Mouse (Mus musculus): ENCODE data around the gene Kif22. TPM values are rescaled to one million over a fixed set of nuclear protein-coding genes. Genes with fewer than 3 reads are reported as not detected.

Gene Kif22
- polyA plus RNA-seq, 1 experiment from 2014 or later = 52.9 TPM

- Histone ChIP-seq H3K27me3 (replicated peaks; ENCODE audit: control insufficient read depth, insufficient read depth, low read length) (no peaks in the 10 kb centered on the region), H3K9ac (replicated peaks; ENCODE audit: low read depth, low read length) (no peak overlapping the region), H3K4me2 (ENCODE audit: low read length) (no peak overlapping the region), H3K9me3 (ENCODE audit: control insufficient read depth, low read length) (no peaks in the 10 kb centered on the region), H3K4me3 (replicated peaks; ENCODE audit: low read length) (no peak overlapping the region), H3K36me3 (ENCODE audit: control insufficient read depth, insufficient read depth) (no peaks in the 10 kb centered on the region), H3K4me1 (replicated peaks; ENCODE audit: control insufficient read depth, insufficient read depth, low read length) (peaks cover 13% of the 10 kb centered on the region), H3K27ac (ENCODE audit: low read length) (peak overlapping the region; percentile 39; the same call in 1 of the 2 replicates)
- 84% methylated on average over 6 of the region's 6 CpGs for WGBS
- ATAC-seq = no peak
Observed at GRCm38 (mm10) chr7:127007313-127008024, 34.8 kb downstream of the Kif22 start.

- H3K9me3 ChIP-seq (ENCODE audit: control insufficient read depth, low read length) = no peaks in the 10 kb centered on the region
- no peak overlapping the region for H3K27ac ChIP-seq (ENCODE audit: low read length)
Observed at GRCm38 (mm10) chr7:127004122-127004875, 38.0 kb downstream of the Kif22 start.

GRCm38 (mm10) chr7:127003620-127004019 lies 38.7 kb downstream of the Kif22 start:
- 86% methylated on average over 5 of the region's 5 CpGs for WGBS
- H3K36me3 ChIP-seq (ENCODE audit: control insufficient read depth, insufficient read depth) = no peaks in the 10 kb centered on the region
- H3K9me3 ChIP-seq (ENCODE audit: control insufficient read depth, low read length) = no peaks in the 10 kb centered on the region
- no peak overlapping the region for H3K9ac ChIP-seq (replicated peaks; ENCODE audit: low read depth, low read length)
- H3K4me2 ChIP-seq (ENCODE audit: low read length) = no peak overlapping the region
- peaks cover 8% of the 10 kb centered on the region for H3K4me1 ChIP-seq (replicated peaks; ENCODE audit: control insufficient read depth, insufficient read depth, low read length)
- ATAC-seq = no peak
- H3K27ac ChIP-seq (ENCODE audit: low read length) = no peak overlapping the region
- H3K27me3 ChIP-seq (replicated peaks; ENCODE audit: control insufficient read depth, insufficient read depth, low read length) = no peaks in the 10 kb centered on the region
- no peak overlapping the region for H3K4me3 ChIP-seq (replicated peaks; ENCODE audit: low read length)

More at GRCm38 (mm10) chr7:127004122-127004875, 38.0 kb downstream of the Kif22 start:
- Histone ChIP-seq H3K36me3 (ENCODE audit: control insufficient read depth, insufficient read depth) (no peaks in the 10 kb centered on the region), H3K4me3 (replicated peaks; ENCODE audit: low read length) (no peak overlapping the region), H3K9ac (replicated peaks; ENCODE audit: low read depth, low read length) (no peak overlapping the region), H3K27me3 (replicated peaks; ENCODE audit: control insufficient read depth, insufficient read depth, low read length) (no peaks in the 10 kb centered on the region), H3K4me2 (ENCODE audit: low read length) (no peak overlapping the region), H3K4me1 (replicated peaks; ENCODE audit: control insufficient read depth, insufficient read depth, low read length) (peaks cover 13% of the 10 kb centered on the region)
- WGBS = 89% methylated on average over 4 of the region's 4 CpGs
- no peak for ATAC-seq

- Histone ChIP-seq H3K9me3 (ENCODE audit: control insufficient read depth, low read length) (no peaks in the 10 kb centered on the region), H3K36me3 (ENCODE audit: control insufficient read depth, insufficient read depth) (no peaks in the 10 kb centered on the region), H3K9ac (replicated peaks; ENCODE audit: low read depth, low read length) (no peak overlapping the region), H3K27ac (ENCODE audit: low read length) (no peak overlapping the region), H3K27me3 (replicated peaks; ENCODE audit: control insufficient read depth, insufficient read depth, low read length) (no peaks in the 10 kb centered on the region), H3K4me1 (replicated peaks; ENCODE audit: control insufficient read depth, insufficient read depth, low read length) (no peaks in the 10 kb centered on the region), H3K4me3 (replicated peaks; ENCODE audit: low read length) (no peak overlapping the region), H3K4me2 (ENCODE audit: low read length) (no peak overlapping the region)
- 91% methylated on average over 10 of the region's 10 CpGs for whole genome bisulfite sequencing
- no peak for ATAC-seq
Observed at GRCm38 (mm10) chr7:126999568-126999967, 42.7 kb downstream of the Kif22 start.

- no peaks in the 10 kb centered on the region for H3K36me3 ChIP-seq (ENCODE audit: control insufficient read depth, insufficient read depth)
- ATAC-seq = no peak
- no peaks in the 10 kb centered on the region for H3K9me3 ChIP-seq (ENCODE audit: control insufficient read depth, low read length)
- no peak overlapping the region for H3K9ac ChIP-seq (replicated peaks; ENCODE audit: low read depth, low read length)
- no peak overlapping the region for H3K4me3 ChIP-seq (replicated peaks; ENCODE audit: low read length)
- H3K27me3 ChIP-seq (replicated peaks; ENCODE audit: control insufficient read depth, insufficient read depth, low read length) = no peaks in the 10 kb centered on the region
- H3K4me2 ChIP-seq (ENCODE audit: low read length) = no peak overlapping the region
- no peaks in the 10 kb centered on the region for H3K4me1 ChIP-seq (replicated peaks; ENCODE audit: control insufficient read depth, insufficient read depth, low read length)
- H3K27ac ChIP-seq (ENCODE audit: low read length) = no peak overlapping the region
- 88% methylated on average over 4 of the region's 4 CpGs for WGBS
Observed at GRCm38 (mm10) chr7:126996449-126996848, 45.8 kb downstream of the Kif22 start.

GRCm38 (mm10) chr7:126988816-126989215 lies 53.5 kb downstream of the Kif22 start:
- Histone ChIP-seq H3K27me3 (replicated peaks; ENCODE audit: control insufficient read depth, insufficient read depth, low read length) (no peaks in the 10 kb centered on the region), H3K4me1 (replicated peaks; ENCODE audit: control insufficient read depth, insufficient read depth, low read length) (no peaks in the 10 kb centered on the region), H3K4me2 (ENCODE audit: low read length) (no peak overlapping the region), H3K36me3 (ENCODE audit: control insufficient read depth, insufficient read depth) (no peaks in the 10 kb centered on the region), H3K9me3 (ENCODE audit: control insufficient read depth, low read length) (no peaks in the 10 kb centered on the region), H3K27ac (ENCODE audit: low read length) (no peak overlapping the region), H3K4me3 (replicated peaks; ENCODE audit: low read length) (no peak overlapping the region), H3K9ac (replicated peaks; ENCODE audit: low read depth, low read length) (no peak overlapping the region)
- 68% methylated on average over 8 of the region's 8 CpGs for WGBS
- ATAC-seq = no peak

- ATAC-seq = no peak
- Histone ChIP-seq H3K9me3 (ENCODE audit: control insufficient read depth, low read length) (no peaks in the 10 kb centered on the region), H3K4me2 (ENCODE audit: low read length) (no peak overlapping the region), H3K9ac (replicated peaks; ENCODE audit: low read depth, low read length) (no peak overlapping the region), H3K4me3 (replicated peaks; ENCODE audit: low read length) (no peak overlapping the region), H3K4me1 (replicated peaks; ENCODE audit: control insufficient read depth, insufficient read depth, low read length) (no peaks in the 10 kb centered on the region), H3K36me3 (ENCODE audit: control insufficient read depth, insufficient read depth) (no peaks in the 10 kb centered on the region), H3K27me3 (replicated peaks; ENCODE audit: control insufficient read depth, insufficient read depth, low read length) (no peaks in the 10 kb centered on the region), H3K27ac (ENCODE audit: low read length) (no peak overlapping the region)
- WGBS = 36% methylated on average over 9 of the region's 9 CpGs
Observed at GRCm38 (mm10) chr7:126986319-126986718, 56.0 kb downstream of the Kif22 start.

GRCm38 (mm10) chr7:126984667-126985444 lies 57.4 kb downstream of the Kif22 start:
- Histone ChIP-seq H3K4me2 (ENCODE audit: low read length) (no peak overlapping the region), H3K27ac (ENCODE audit: low read length) (no peak overlapping the region), H3K9me3 (ENCODE audit: control insufficient read depth, low read length) (no peaks in the 10 kb centered on the region), H3K36me3 (ENCODE audit: control insufficient read depth, insufficient read depth) (no peaks in the 10 kb centered on the region; the same call in 1 of the 2 replicates), H3K27me3 (replicated peaks; ENCODE audit: control insufficient read depth, insufficient read depth, low read length) (no peaks in the 10 kb centered on the region), H3K4me1 (replicated peaks; ENCODE audit: control insufficient read depth, insufficient read depth, low read length) (no peaks in the 10 kb centered on the region), H3K4me3 (replicated peaks; ENCODE audit: low read length) (no peak overlapping the region), H3K9ac (replicated peaks; ENCODE audit: low read depth, low read length) (no peak overlapping the region)
- WGBS = 64% methylated on average over 10 of the region's 10 CpGs
- no peak for ATAC-seq

GRCm38 (mm10) chr7:126983113-126983512 lies 59.2 kb downstream of the Kif22 start:
- WGBS = 79% methylated on average over 7 of the region's 7 CpGs
- Histone ChIP-seq H3K9ac (replicated peaks; ENCODE audit: low read depth, low read length) (no peak overlapping the region), H3K27me3 (replicated peaks; ENCODE audit: control insufficient read depth, insufficient read depth, low read length) (no peaks in the 10 kb centered on the region), H3K27ac (ENCODE audit: low read length) (no peak overlapping the region), H3K4me3 (replicated peaks; ENCODE audit: low read length) (no peak overlapping the region), H3K36me3 (ENCODE audit: control insufficient read depth, insufficient read depth) (peaks cover 9% of the 10 kb centered on the region; the same call in 1 of the 2 replicates), H3K9me3 (ENCODE audit: control insufficient read depth, low read length) (no peaks in the 10 kb centered on the region), H3K4me1 (replicated peaks; ENCODE audit: control insufficient read depth, insufficient read depth, low read length) (no peaks in the 10 kb centered on the region), H3K4me2 (ENCODE audit: low read length) (no peak overlapping the region)
- ATAC-seq = no peak

Data from forebrain, embryonic 16.5 days (tissue).